Mouse (Mus musculus): ENCODE data around the gene Dnmbp.

The Dnmbp gene

DNA sequence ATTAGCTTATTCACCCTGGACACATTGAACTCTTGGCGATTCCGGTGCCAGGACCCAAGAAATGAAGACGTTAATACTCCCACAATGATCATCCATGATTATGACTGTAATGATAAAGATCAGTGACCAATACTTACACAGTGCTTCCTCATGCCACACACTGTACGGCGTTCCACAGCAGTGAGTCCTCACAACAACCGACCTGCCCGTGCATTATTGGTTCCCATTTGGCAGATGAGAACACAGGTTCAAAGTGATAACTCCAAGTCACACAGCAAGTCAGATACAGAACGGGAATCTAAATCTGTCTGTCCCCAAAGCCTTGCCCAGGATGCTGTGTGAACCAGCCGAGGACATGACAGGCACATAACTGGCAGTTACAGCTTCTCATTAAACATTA, 25.0 kb downstream of the Dnmbp start:
- no peak for DNase-seq (ENCODE audit: low read depth, low spot score)

DNA sequence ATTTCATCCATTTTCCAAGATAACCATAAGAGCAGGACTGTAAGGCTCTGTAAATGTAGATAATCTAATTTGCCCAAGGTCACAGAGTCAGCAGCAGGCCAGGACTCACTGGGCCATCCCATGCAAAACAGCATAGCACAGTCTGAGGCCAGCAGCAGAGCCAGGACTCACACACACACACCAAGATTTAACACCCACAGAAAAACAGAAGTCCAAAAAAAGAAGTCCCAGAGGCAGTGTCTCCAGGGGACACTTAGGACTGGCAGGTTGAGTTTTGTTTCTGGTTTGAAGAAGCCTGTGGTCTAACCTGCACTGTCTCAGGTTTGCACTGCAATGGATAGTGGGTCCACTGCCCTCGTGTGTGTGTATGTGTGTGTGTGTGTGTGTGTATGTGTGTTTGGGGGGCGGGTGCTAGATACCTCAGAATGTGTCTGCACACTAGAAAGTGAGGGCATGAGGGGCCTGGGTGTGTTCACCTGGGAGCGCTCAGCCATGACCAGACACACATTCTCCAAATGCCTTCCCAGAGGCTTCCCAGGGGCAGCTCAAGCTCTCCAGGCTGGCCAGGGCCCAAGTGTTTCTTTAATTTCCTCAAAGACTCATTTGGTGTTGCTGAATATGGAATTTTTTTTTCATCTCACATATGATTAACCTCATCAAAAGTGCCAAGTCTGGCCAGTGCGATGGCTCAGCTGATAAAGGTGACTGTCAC, 27.1 kb downstream of the Dnmbp start:
- DNase-seq (ENCODE audit: low read depth, low spot score) = no peak

DNA sequence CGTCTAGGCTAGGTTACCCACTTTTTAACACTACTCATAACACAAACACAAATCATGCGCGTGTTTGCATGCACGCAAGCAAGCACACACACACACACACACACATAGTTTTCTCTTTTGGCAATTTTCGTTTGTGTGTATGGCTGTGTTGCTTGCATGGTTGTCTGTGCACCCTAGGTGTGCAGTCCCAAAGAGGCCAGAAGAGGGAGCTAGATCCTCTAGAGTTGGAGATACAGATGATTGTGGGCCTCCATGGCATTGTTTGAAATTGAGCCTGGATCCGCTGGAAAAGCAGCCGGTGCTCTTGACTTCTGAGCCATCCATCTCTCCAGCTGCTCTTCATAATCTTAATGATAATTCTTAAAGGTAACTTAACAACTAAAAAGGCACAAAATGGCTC, 33.5 kb downstream of the Dnmbp start:
- peak; percentile 84 for DNase-seq (ENCODE audit: low read depth, low spot score)

DNA sequence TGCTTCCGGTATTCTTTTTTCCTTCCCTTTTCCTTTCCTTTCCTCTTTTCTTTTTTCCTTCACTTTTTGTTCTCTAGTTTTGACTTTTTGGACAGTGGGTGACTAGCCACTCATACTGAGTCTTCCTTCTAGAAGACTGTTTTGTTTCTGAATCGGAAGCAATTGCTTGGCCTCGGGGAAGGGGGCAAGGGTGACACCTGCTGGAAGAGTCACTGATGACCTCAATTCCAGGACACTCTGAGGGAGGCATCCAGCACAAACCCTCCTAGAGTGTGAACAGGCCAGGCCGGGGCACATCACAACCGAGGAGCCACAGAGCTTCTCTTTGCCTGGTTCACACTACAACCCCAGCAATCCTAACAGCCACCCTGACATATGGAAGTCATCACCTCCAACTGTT, 34.0 kb downstream of the Dnmbp start:
- peak; percentile 74 for DNase-seq (ENCODE audit: low read depth, low spot score)

DNA sequence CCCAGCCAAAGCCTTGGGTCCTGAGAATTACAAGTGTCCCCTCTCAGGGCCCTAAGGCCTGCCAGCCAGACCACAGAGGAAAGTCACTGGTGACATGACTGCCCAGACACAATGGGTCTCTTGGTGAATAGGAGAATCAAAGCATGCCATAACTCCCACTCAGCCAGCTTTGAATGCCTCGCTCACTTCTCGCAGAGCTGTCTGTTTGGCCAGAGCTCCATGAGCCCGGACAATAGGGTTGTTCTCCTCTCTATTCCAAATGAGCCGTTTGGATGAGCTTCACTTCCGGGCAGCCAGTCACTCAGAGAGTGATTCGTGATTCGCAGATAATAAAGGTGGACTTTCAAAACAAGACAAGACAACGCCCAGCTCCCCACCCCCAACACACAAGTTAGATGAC, 34.9 kb downstream of the Dnmbp start:
- DNase-seq (ENCODE audit: low read depth, low spot score) = no peak

DNA sequence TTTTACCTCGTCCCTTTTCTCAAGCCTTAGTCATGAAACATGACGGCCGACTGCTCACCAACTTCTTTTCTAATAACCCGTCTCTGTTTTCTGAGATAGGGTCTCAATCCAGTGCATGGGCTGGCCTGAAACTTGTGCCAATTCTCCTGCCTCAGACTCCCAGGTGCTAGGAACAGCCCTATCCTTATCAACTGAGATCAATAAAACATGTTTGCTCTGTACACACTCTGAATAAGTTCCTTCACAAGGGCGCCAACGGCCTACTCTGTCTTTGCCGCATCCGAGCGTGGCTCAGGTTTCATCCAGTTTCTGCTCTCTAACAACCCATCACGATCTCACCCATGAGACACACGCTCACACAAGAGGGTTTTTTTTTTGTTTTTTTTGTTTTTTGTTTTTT, 35.7 kb downstream of the Dnmbp start:
- no peak for DNase-seq (ENCODE audit: low read depth, low spot score)

DNA sequence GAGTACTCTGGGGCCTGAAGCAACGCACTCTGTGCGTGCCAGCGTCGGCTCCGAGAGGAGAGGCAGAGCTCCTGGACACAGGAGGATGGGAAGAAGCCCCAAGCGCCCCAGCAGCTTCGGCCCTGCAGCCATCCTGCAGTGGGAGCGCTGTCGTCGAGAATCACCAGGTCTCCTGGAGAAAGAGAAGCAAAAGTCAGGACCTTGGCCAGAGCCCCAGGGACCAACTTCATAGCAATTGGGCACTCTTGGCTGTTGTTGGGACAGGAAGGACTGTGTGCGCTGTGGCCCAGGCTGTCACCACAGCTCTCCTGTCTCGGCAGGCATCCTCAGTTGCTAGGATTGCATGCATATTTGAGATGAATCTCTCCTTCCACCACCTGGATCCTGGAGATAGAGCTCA, 37.1 kb downstream of the Dnmbp start:
- DNase-seq (ENCODE audit: low read depth, low spot score) = peak; percentile 67

DNA sequence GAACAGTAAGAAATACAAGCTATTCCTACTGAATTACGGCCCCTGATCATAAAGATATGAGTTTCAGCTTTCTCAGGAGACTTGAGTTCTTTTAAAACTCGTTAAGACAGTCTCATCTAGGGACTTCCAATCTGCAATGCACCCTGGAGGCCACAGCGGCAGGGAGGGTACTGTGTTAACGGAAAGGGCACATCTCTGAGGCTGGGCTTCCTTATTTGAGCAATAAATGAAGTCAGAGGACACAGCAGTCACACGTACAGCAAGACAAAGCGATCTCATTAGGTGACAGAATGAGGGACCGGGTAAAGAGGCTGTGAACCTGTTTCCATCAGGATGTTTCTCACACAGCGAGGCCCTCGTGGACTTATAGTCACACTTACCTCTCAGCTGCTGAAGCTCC, 39.3 kb downstream of the Dnmbp start:
- no peak for DNase-seq (ENCODE audit: low read depth, low spot score)

DNA sequence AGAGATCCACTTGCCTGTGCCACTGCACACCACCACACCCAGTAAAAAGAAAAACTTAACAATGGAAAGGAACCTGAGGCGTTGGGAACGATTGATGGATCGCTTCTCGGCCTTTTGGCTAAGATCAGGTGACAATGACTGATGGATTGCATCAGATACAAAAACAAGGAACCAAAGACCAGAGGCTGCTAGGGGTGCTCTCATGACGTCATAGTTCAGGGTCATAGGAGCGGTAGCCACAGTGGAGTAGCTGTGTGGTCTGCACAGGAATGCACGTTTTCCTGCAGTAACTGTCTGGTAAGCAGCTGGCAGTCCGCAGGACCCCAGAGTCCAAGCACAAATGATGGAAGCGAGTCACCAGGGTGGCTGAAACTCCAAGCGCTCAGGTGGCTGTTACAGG, 41.4 kb downstream of the Dnmbp start:
- no peak for DNase-seq (ENCODE audit: low read depth, low spot score)

DNA sequence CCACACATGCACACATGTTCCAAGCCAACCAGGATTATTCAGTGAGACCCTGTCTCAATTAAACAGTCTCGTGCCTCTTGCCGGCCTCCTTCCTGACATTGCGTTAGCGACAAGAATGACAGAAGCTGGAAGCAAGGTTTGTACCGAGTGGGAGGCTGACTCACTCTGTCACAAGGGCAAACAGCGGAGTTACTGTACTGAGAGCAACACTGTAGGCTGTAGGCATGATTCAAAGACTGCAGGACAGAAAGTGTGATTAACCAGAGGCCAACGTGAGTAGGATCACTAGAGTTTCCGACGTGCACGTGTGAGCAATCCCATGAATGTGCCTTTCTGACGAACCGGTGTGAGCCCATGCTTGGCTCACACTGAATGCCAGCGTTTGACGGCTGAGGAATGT, 43.5 kb downstream of the Dnmbp start:
- DNase-seq (ENCODE audit: low read depth, low spot score) = no peak

DNA sequence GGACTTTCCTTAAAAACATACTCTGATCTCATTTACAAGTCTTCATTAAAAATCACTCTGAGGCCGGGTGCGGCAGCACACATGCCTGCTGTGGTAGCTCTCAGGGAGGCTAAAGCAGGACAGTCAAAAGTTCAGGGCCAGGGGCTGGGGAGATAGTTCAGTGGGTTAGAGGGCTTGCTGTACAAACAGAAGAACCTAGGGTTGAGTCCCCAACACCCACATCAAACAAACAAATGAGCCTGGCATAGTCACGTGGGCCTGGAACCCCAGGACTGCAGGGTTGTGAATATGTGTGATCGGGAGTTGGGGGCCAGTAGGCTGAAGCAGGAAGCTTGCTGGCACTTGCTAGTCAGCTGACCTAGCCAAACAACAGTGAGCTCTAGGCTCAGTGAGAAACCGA, 44.0 kb downstream of the Dnmbp start:
- DNase-seq (ENCODE audit: low read depth, low spot score) = no peak

DNA sequence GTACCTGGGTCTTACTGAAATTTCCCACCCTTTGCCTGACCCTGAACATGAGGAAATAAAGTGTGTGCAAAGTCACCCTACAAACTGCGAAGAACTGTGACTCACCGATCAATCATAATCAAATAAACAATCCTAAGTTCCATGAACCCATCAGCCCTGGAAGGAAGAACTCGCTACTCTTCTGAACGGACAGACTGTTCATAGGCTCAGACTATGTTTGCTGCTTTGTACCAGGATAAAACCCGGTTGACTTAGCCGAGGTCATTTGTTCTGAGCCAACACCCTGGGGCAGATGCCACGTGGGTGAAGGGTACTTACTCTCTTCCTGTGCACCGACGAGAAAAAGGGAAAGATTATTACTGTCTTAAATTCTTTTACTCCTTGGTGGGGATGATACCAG, 45.2 kb downstream of the Dnmbp start:
- DNase-seq (ENCODE audit: low read depth, low spot score) = no peak

DNA sequence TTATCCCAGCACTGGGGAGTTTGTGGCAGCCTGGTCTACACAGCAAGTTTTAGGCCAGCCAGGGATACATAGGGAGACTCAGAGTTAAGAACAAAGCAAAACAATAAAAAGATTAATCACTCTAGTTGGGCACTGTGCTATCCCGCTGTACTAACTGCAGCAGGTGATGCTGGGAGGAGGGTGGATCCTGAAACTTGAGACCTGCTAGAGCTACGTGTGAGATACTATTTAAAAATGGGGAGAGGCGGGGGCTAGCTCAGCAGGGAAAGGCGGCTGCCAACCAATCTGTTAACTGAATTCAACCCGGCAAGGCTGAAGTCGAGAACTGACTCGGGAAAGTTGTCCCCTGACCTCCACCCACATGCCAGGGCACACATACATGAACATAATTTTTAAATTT, 45.9 kb downstream of the Dnmbp start:
- DNase-seq (ENCODE audit: low read depth, low spot score) = peak; percentile 86

DNA sequence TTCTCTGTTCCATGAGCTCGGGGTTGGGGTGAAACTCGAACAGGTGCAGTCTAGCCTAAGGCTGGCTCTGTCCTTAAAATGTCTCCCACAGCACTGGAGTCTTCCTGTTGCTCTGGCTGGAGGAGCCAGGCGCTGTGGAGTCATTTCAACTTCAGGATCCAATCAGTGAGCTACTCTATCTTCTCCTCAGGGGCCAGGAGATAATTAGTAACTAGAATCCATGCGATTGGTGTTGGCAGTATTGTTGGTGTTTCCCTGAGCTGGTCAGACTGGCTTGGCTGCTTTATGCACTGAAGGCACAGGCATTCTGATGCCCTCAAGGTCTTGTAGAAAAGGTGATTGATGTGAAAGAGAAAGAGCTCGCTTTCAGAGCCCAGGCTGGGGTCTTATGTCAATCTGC, 49.5 kb downstream of the Dnmbp start:
- DNase-seq (ENCODE audit: low read depth, low spot score) = peak; percentile 54

DNA sequence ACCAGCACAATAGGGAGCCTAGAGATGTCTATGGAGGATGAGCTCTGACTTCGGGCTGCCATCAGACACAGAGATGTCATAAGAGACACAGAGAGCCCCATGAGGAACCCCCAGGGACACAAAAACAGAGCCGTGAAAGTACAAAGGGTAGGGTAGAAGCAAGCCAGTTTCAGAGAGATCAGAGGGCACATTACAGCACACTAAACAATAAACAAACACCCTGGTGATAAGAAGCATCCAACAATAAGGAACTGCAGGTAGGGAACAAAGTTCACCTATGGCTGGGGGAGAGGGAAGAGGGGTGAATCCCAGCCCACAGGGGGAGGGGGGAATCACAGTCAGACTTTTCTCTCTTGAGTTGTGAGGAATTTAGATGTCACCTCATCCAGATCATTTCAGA, 52.3 kb downstream of the Dnmbp start:
- no peak for DNase-seq (ENCODE audit: low read depth, low spot score)

DNA sequence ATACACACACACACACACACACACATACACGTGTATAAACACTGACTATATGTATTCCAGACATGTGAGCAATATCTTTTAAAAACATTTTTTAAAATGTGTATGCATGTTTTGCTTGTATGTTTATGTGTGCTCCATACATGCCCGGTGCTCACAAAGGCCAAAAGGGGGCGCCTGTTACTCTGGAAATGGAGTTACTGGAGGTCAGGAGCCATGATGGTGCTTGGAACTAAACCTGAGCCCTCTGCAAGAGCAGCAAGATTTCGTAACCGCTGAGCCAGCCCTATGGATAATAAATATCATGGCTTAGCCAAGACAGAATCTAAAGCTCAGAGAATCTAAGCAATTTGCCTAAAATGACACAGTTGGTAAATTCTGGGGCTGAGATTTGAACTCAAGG, 52.7 kb downstream of the Dnmbp start:
- peak; percentile 72 for DNase-seq (ENCODE audit: low read depth, low spot score)

DNA sequence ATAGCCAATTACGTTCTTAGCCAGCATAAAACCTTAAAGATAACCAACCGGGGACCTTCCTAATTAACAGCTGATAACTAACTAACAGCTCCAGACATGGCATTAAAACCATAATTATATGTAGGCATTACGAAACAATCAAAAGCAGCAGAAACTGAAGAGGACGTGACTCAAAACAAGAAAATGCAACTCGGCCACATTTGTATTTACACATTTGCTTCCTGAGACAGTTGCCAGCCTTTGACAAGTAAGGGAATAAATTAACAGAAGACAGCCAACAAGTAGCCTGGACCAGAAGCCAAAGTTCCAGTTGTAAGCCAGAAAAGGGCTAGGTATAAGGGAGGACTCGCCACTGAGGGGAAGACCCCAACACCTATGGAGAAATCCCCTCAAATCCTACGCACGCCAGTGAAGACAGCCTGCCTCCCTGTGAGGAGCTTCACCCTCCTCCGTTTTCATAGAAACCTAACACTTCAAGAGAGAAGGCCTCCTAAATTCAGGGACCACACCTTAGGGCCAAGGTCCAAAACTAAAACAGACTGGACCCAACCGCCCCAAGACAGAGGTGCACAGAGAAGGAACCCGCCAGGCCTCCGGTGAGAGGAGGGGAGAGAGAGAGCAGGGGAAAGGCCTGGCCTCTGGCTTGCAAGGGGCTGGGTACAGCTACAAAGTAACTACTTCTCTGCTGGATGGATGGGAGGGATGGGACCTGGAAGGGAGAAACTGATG, 53.5 kb downstream of the Dnmbp start:
- no peak for DNase-seq (ENCODE audit: low read depth, low spot score)

DNA sequence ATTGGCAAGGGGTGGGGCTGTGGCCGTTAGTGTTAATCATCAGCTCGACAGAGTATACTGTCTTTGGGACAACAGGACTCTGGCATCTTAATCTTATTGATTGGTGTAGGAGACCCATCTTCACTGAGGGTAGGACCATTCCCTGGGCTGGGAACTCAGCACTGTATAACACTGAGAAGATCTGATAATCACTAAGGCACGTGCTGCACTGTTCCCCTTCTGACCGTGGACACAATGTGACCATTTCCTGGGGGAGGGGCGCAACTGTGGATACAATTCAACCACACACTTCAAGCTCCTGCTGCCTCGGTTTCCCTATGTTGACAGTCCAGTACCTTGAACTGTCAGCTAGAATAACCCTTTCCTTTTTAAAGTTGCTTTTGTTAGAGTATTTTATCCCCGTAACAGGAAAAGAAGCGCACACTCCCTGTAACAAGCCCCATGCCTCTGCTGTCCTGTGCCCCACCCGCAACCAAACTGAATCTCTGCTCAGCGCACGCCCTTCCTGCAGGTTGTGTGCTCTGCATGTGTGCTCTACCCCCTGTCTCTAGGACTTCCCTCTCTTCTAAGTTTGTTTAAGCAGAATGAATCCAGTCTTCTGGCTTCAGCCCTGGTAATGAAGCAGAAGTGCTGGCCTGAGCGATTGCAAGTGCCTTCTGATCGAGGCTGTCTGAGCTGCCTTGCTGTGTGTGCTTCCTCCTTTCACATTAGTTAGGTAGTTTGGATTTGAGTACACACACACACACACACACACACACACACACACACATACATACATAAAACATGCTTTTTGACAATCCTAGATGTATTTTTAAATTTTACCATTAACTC, 55.1 kb downstream of the Dnmbp start:
- DNase-seq (ENCODE audit: low read depth, low spot score) = no peak

DNA sequence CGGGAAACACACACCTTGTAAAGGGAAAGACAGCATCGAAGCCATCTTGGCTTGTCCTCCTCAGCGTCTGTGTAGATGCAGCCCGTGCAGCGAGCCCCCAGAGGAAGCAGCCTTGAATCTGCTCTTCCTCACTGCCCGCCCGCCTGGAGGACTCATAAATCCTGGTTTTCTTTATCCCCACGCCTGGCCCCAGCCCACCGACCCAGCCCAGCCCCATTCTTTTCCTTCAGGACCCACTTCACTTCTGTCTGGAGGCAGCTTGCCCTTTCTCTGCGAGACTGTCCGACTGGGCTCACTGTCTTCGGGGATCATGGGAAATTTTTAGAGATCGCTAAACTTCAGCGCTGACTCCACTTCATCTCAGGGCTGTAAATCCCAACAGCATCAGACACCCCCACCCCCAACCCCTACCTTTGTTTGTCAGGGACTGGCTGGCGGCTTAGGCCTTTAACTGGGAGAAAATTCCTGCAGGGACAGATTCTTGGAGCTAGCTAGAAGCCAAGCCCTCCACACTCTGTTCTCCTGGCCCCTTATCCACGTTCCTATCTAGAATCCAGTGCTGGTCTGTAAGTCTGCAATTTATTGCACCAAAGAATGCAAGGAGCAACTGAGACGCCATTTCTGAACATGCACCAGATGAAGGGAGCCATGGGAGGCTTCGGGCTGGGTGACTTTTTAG, 57.0 kb downstream of the Dnmbp start:
- no peak for DNase-seq (ENCODE audit: low read depth, low spot score)

DNA sequence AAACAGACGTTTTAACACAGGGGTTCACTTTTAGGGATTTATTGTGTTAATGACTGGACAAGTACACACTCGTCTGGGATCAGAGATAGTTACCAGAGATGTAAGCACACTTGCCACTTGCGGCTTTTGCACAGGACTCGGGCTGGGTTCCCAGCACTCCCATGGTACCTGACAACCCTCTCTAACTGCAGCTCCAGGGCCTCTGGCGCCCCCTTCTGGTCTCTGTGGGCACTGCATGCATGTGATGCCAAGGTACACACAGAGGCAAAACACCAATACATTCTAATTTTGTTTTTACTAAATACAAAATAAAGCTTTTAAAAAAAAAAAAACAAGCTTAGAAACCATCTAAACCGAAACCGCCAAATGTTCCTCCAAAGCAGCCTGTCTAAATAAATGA, 58.4 kb downstream of the Dnmbp start:
- peak; percentile 68 for DNase-seq (ENCODE audit: low read depth, low spot score)

DNA sequence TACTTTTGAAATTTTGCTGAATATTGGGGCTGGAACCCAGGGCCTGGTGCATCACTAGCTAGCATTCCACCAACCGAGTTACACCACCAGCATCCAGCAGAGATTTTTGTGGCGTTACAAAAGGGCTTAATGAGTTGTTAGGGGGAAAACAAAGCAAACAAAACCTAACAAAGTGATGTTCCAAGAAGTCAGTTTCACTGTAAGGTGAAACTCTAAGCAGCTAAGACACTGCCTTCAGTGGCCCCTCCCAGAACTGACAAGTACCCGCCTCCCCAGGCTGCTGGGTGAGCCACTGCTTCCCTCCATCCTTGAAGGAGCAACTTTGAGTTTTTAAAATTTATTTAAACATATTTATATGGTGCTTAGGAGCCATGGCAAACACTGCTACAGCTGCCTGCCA, 59.6 kb downstream of the Dnmbp start:
- DNase-seq (ENCODE audit: low read depth, low spot score) = no peak

Measured in R1 (cell line).